Mouse (Mus musculus): ENCODE measurements around the gene Celf2. TPM values are rescaled to one million over a fixed set of nuclear protein-coding genes. Genes with fewer than 3 reads are reported as not detected.
A peak's percentile ranks its signal among the peaks of the same experiment; 100 is the strongest.

Celf2 gene
- total RNA-seq, 2 experiments from 2014 or later, result 36.6 to 50.3 TPM

- DNase-seq, result peak; percentile 36 to 52
Observed at GRCm38 (mm10) chr2:6545127-6545931, 964.0 kb downstream of the Celf2 start.

DNA sequence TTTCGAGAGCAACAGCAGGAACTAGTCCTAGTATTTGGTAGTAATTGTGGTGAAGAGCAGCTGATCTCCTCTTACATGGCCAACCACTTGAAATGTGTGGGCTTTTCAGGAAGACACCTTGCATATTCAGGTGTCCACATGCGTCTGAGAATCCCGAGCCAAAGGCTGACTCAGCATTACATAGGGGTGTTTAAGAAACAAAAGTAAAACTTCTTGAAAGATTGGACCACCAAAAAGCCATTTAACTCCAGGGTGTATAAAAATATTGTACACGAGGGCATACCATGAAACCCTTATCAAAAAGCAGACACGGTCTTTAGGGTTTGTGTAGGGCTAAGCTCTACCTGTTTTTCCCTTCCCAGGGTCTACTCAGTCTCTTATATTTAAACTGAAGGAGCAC is 965.7 kb downstream of the Celf2 start:
- no peak for DNase-seq

GRCm38 (mm10) chr2:6542556-6543180 is 966.7 kb downstream of the Celf2 start:
- DNase-seq, result no peak

GRCm38 (mm10) chr2:6540825-6541224 is 968.5 kb downstream of the Celf2 start:
- DNase-seq, result no peak

- DNase-seq, result no peak
Observed at GRCm38 (mm10) chr2:6540092-6540491, 969.3 kb downstream of the Celf2 start.

DNA sequence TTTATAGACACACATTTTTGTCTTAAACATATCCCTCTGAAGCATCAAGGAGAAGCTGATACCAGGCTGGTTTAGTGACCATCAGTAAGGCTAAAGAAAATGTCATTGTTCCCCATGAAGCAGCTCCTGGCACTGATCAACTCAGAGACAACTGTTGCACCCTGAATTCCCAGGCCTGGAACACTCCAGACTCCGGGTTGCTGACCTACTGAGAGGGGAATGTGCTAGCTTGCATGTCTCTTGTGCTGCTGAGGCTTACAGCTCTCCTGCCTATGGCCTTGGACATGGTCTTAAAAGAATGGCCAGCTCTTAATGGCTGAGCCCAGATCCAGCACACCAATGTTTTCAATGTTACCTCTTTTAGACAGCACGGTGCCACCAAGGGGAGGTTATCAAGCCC is 970.9 kb downstream of the Celf2 start:
- DNase-seq, result no peak

- DNase-seq, result no peak
Observed at GRCm38 (mm10) chr2:6538031-6538430, 971.3 kb downstream of the Celf2 start.

GRCm38 (mm10) chr2:6537326-6537725 is 972.0 kb downstream of the Celf2 start:
- no peak for DNase-seq

- no peak for DNase-seq
Observed at GRCm38 (mm10) chr2:6536372-6536771, 973.0 kb downstream of the Celf2 start.

- no peak for DNase-seq
Observed at GRCm38 (mm10) chr2:6532341-6532740, 977.0 kb downstream of the Celf2 start.

- DNase-seq, result no peak
Observed at GRCm38 (mm10) chr2:6528076-6528475, 981.3 kb downstream of the Celf2 start.

DNA sequence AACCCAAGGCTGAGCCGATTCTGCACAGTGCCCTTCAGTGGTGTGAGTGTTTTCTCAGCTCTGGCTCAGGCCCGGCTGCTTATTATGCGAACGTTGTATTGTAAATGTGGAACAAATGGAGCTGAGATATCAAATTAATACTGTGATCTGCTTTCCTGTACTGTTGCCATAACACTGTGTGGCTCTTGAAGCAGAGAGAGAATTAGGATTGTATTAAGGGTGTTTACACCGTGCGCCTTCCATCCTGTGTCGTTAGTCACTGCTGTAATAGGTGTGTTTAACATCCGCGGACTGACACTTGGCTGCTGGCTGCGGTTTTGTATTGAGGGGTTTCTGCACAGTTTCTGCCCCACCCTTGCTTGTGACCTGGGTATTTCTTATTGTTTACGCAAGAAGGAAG is 982.5 kb downstream of the Celf2 start:
- DNase-seq, result no peak

GRCm38 (mm10) chr2:6526311-6526710 is 983.1 kb downstream of the Celf2 start:
- DNase-seq, result no peak

- no peak for DNase-seq
Observed at GRCm38 (mm10) chr2:6523924-6524300, 985.5 kb downstream of the Celf2 start.

DNA sequence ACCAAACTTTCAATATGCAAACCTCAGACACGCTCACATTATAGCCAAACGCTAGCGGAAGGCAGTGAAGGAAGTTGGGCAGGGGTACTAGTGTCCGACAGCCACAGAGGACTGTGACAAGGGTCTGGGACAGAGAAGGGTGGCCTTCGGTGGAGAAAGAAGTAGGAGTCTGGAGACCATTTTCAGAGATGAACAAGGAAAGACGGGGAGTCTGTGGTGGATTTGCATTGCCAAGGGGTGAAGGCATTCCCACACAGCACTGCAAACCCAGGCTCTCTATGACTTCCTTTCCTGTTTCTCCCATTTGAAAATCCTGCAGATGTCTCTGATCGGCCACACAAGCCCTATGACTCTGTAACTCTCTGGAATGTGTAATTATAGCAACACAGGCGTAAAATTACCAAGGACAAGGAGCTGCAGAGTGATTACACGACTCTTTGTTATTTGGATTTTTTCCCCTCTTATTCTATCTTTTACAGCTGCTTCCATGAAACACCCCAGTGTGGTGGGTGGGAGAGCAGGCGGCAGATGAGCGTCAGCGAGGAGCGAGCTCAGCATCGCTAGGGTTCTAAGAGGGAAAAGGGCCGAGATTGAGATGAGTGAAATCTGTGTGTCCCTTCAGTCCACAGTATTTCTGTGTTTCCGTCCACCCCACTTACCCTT is 986.0 kb downstream of the Celf2 start:
- DNase-seq, result no peak

- peak in 1 of 2 experiments; percentile 8 for DNase-seq
Observed at GRCm38 (mm10) chr2:6522411-6522810, 987.0 kb downstream of the Celf2 start.

- DNase-seq, result no peak
Observed at GRCm38 (mm10) chr2:6513176-6513575, 996.2 kb downstream of the Celf2 start.

- DNase-seq, result no peak
Observed at GRCm38 (mm10) chr2:6507071-6507470, 1002.3 kb downstream of the Celf2 start.

- no peak for DNase-seq
Observed at GRCm38 (mm10) chr2:6505979-6506811, 1003.2 kb downstream of the Celf2 start.

DNA sequence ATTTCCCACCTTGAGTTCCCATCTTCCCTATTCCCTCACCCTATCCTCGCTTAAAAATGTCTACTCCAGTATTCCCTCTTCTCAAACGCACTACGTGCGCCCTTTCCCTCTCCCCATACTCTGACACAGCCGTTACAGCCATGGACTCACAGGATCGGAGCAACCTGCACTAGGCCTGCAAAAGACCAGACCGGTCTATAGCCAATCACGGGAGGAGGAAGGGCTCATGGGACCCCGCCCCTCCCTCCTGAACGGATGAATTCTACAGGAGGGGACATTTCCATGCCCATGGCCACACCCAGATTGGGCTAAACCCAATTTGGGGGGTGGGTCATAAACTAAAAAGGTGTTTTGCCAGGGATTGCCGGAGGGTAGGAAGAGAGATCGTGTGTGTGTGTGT is 1003.8 kb downstream of the Celf2 start:
- no peak for DNase-seq

DNA sequence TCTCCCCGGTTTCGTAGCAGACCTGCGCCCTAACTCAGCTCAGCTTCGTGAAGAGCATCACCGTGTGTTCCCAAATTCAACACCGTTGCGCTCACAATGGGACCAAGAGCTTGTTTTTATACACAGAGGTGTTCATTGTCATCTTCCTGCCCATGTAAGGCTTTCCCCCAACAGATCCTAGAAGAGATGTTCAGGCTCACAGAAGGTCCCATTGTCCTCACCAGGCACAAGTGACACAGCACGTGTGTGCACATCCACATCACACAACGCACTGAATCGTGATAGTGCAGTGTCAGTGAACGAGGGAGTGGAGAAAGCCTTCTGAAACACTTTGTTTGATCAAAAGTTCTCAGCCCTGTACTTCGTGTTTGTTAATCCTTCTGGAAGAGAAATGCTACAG is 1011.3 kb downstream of the Celf2 start:
- DNase-seq, result no peak

DNA sequence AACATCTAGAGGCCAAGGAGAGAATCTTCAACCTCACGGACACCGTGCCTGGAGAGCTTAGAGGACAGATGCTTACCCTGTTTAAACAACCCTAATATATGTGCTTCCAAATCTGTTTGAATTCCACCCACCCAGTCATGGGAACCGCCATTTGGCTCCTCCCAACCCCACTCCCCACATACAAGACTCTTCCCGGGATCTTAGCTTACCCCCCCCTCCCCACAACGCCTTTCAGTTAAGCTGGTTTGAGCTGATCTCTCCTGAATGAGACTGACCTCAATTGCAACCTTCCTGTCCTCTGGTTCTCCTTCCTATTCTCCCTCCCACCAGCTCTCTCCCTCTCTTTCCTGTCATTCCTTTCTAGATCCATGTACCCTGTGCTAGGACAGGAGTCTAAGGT is 1011.7 kb downstream of the Celf2 start:
- no peak for DNase-seq

Data from adrenal gland, postnatal 36 days (tissue).